ENCODE assay signal across 19 mouse cellular contexts in the genomic region with DNA sequence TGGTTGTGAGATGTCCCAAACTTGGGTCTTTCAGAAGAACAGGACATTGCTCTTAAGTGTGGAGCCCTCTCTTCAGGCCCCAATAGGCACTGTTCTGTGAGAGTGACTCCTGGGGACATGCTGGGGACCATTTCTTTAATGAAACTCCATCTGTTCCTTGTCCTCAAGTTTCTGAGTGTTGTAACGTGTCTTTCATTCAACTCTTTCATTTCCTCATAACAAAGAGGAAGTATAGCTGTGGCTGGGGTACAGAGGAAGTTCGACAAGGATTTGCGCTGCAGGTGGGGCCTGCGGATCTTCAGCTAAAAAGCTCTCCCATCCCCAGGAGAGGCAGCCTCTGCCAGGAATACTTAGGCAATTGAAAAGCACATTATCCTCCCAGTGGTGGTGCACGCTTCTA. TPM values are rescaled to one million over a fixed set of nuclear protein-coding genes. Genes with fewer than 3 reads are reported as not detected.
DNase-seq lines count a peak whose midpoint lies in the region; ATAC-seq lines count a peak whose summit lies in the region.
"Had no signal": no experiment of that assay in that cellular context is flagged by ENCODE, and none has a peak within 500 bp of the region (broad histone marks: within the 10 kb centered on the region; RNA-seq: fewer than 3 reads in every experiment).

No protein-coding gene starts in this region.

- H3K27me3 ChIP-seq in midbrain, embryonic 16.5 days (ENCODE audit: control insufficient read depth, insufficient read depth, low read depth, low read length) = no peaks in the 10 kb centered on the region
- H3K27me3 ChIP-seq: forebrain, embryonic 15.5 days had no signal

- H3K9me3 ChIP-seq in midbrain, embryonic 16.5 days (replicated peaks; ENCODE audit: control insufficient read depth, low read length, poor library complexity, severe bottlenecking) = no peaks in the 10 kb centered on the region
- H3K9me3 ChIP-seq: forebrain, embryonic 15.5 days; limb, embryonic 10.5 days had no signal

- peak; percentile 14 to 50 for DNase-seq in heart, adult 18-20 months
- DNase-seq in heart, postnatal 25 days (ENCODE audit: low spot score) = no peak
- peak; percentile 52 for DNase-seq in 416B (ENCODE audit: low read depth)
- DNase-seq in brain, adult 2 months (ENCODE audit: low read depth, low spot score) = peak; percentile 10
- peak; percentile 32 for DNase-seq in naive thymus-derived CD4-positive, alpha-beta T cell, adult 2 months (ENCODE audit: low read depth)
- DNase-seq in right cerebral cortex, adult 18-20 months = no peak
- no peak for DNase-seq in T-cell, adult 2 months (ENCODE audit: low spot score)
- DNase-seq: adrenal gland, adult 2 months; cerebellum, adult 9-11 months; heart, postnatal 36 days; kidney, adult 2 months; kidney, postnatal 4 days; lung, adult 18-20 months had no signal

- H3K4me1 ChIP-seq in midbrain, embryonic 16.5 days (ENCODE audit: control insufficient read depth, insufficient read depth, low read length) = peaks cover 3% of the 10 kb centered on the region

- intact Hi-C loops in heart, postnatal 25 days (cut with DNase I) = no loop called here

- H3K27ac ChIP-seq in midbrain, embryonic 16.5 days (ENCODE audit: low read length) = no peak overlapping the region
- H3K27ac ChIP-seq: forebrain, embryonic 15.5 days; limb, embryonic 10.5 days had no signal

- no peak overlapping the region for H3K9ac ChIP-seq in midbrain, embryonic 16.5 days (ENCODE audit: low read depth, low read length)
- H3K9ac ChIP-seq: forebrain, embryonic 15.5 days had no signal

- H3K4me2 ChIP-seq in midbrain, embryonic 16.5 days (ENCODE audit: low read length) = no peak overlapping the region
- H3K4me2 ChIP-seq: forebrain, embryonic 15.5 days had no signal

- ATAC-seq in midbrain, embryonic 16.5 days = no peak
- ATAC-seq: forebrain, embryonic 15.5 days had no signal

- H3K36me3 ChIP-seq in midbrain, embryonic 16.5 days (ENCODE audit: control insufficient read depth, insufficient read depth, low read length) = no peaks in the 10 kb centered on the region
- H3K36me3 ChIP-seq: forebrain, embryonic 15.5 days; limb, embryonic 10.5 days had no signal

- 67% methylated on average over 5 of the region's 5 CpGs for WGBS in midbrain, embryonic 16.5 days

- H3K4me3 ChIP-seq in midbrain, embryonic 16.5 days (ENCODE audit: low read depth, low read length) = no peak overlapping the region
- H3K4me3 ChIP-seq: forebrain, embryonic 15.5 days; limb, embryonic 10.5 days had no signal

RNA-seq across cellular contexts. Expression of gene Dtx2, which starts 4.0 kb away (rescaled TPM):
- 1 to 10 TPM; 6.5 to 8.1 TPM for total RNA-seq in heart, adult 18-20 months (2021)
- 1 to 10 TPM; 7.9 to 8.4 TPM for total RNA-seq in heart, postnatal 25 days (2021)
- 24.0 and 26.1 TPM in 2 replicates for polyA plus RNA-seq in midbrain, embryonic 16.5 days (2015; fragmentation: Nextera tagmentation; extraction: Ambion mirVana)

RNA-seq across cellular contexts. Expression of gene Zp3, which starts 10.7 kb away (rescaled TPM):
- total RNA-seq in heart, adult 18-20 months (2021) = not detected
- not detected for total RNA-seq in heart, postnatal 25 days (2021)
- 0.23 TPM in 1 of 2 replicates, not detected in the other for polyA plus RNA-seq in midbrain, embryonic 16.5 days (2015; fragmentation: Nextera tagmentation; extraction: Ambion mirVana)
- total RNA-seq: adrenal gland, adult 2 months; gastrocnemius, adult 18-20 months; heart, postnatal 36 days; layer of hippocampus, postnatal 14 days; megakaryocyte-erythroid progenitor cell, adult 5-6 weeks had no signal
- polyA plus RNA-seq: adrenal gland, adult 2 months; forebrain, embryonic 15.5 days; limb, embryonic 10.5 days had no signal

RNA-seq across cellular contexts. Expression of gene Ssc4d, which starts 16.3 kb away (rescaled TPM):
- under 1 TPM; 0.21 to 0.40 TPM for total RNA-seq in heart, adult 18-20 months (2021)
- total RNA-seq in heart, postnatal 25 days (2021) = under 1 TPM; 0.28 to 0.68 TPM
- polyA plus RNA-seq in midbrain, embryonic 16.5 days (2015; fragmentation: Nextera tagmentation; extraction: Ambion mirVana) = 1.8 and 1.9 TPM in 2 replicates

RNA-seq across cellular contexts. Expression of gene Upk3b, which starts 47.7 kb away (rescaled TPM):
- 10 to 100 TPM; 11.1 to 23.7 TPM for total RNA-seq in heart, adult 18-20 months (2021)
- total RNA-seq in heart, postnatal 25 days (2021) = 10 to 100 TPM; 20.0 to 28.8 TPM
- 0.05 TPM in 1 of 2 replicates, not detected in the other for polyA plus RNA-seq in midbrain, embryonic 16.5 days (2015; fragmentation: Nextera tagmentation; extraction: Ambion mirVana)
- total RNA-seq: layer of hippocampus, postnatal 14 days; megakaryocyte-erythroid progenitor cell, adult 5-6 weeks had no signal
- polyA plus RNA-seq: forebrain, embryonic 15.5 days had no signal

RNA-seq across cellular contexts. Expression of gene Ywhag, which starts 56.2 kb away (rescaled TPM):
- total RNA-seq in heart, adult 18-20 months (2021) = 100 to 1,000 TPM; 285 to 287 TPM
- total RNA-seq in heart, postnatal 25 days (2021) = 100 to 1,000 TPM; 285 to 296 TPM
- 1,035 and 1,054 TPM in 2 replicates for polyA plus RNA-seq in midbrain, embryonic 16.5 days (2015; fragmentation: Nextera tagmentation; extraction: Ambion mirVana)

Comparison
In these comparisons a context has a peak if more than half of its experiments do, and no peak if none do; other contexts are left out.
1. DNase-seq: peak in heart, adult 18-20 months (2 of 2), 416B (single experiment), brain, adult 2 months (single experiment) and naive thymus-derived CD4-positive, alpha-beta T cell, adult 2 months (single experiment); none in heart, postnatal 25 days (single experiment), right cerebral cortex, adult 18-20 months (single experiment) and T-cell, adult 2 months (single experiment).